Mouse (Mus musculus): ENCODE data around the gene Dnaja1.
A peak's percentile ranks its signal among the peaks of the same experiment; 100 is the strongest.

Dnaja1 gene

GRCm38 (mm10) chr4:40722011-40722666 is at the start of gene Dnaja1:
Gene Dnaja1 (plus strand): TSS chr4:40722150.
- peak; percentile 98 to 99 for DNase-seq

- no peak for DNase-seq
Measured at GRCm38 (mm10) chr4:40673526-40673925, 48.4 kb upstream of the Dnaja1 start.

- DNase-seq = no peak
Measured at GRCm38 (mm10) chr4:40676338-40676737, 45.6 kb upstream of the Dnaja1 start.

- DNase-seq = peak; percentile 15 to 30
Measured at GRCm38 (mm10) chr4:40677132-40677531, 44.8 kb upstream of the Dnaja1 start.

GRCm38 (mm10) chr4:40680250-40680860 is 41.6 kb upstream of the Dnaja1 start:
- DNase-seq = peak; percentile 34 to 38

DNA sequence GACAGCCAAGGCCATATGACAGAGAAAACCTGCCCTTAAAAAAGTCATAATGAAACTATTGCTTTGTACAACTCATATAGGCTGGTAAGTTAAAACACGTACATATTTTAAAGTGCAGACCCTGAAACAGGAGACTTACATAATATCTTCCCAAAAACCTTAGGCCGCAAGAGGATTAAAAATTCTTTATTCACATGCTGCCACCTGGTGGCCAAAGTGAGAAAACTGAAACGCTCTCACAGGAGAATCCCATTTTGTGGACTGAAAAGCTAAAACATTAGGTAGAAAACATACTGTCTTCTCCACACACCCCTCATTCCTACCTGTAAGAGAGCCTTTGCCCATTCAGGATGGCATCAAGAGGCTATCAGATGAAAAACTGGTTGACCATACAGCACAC is 40.0 kb upstream of the Dnaja1 start:
- DNase-seq = peak in 1 of 2 experiments; percentile 57

- no peak for DNase-seq
Measured at GRCm38 (mm10) chr4:40682359-40682758, 39.6 kb upstream of the Dnaja1 start.

DNA sequence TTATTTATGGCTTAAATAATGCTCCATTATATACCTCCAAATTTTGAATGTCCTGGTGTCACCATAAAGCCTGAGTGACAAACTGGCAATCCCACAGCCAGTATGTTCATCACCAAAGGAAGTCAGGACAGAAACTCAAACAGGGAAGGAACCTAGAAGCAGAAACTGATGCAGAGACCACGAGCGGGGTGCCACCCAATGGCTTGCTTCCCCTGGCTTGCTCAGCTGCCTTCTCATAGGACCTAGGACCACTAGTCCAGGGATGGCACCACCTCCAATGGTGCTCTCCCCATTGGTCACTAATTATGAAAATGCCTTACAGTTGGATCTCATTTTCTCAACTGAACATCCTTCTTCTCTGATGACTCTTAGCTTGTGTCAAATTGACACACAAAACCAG is 38.6 kb upstream of the Dnaja1 start:
- no peak for DNase-seq

- DNase-seq = no peak
Measured at GRCm38 (mm10) chr4:40691100-40691499, 30.9 kb upstream of the Dnaja1 start.

DNA sequence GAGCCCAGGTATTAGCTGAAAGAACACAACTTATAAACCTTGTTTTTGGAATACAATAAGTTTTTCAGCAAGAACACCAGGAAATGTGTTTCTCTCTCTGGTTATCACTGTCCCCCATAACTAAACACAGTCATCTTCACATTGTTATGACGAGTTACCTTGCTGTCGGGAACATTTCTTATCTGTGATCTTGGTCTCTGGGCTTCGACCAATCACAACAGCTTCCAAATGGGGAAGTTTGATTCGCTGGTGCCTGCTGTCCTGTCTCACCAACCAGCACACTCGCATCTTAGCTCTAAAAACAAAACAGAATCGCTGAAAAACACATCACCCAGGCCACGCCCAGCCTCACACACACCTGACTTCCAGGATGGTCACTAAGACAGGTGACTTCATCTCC is 24.9 kb upstream of the Dnaja1 start:
- DNase-seq = no peak

GRCm38 (mm10) chr4:40700216-40700615 is 21.7 kb upstream of the Dnaja1 start:
- DNase-seq = peak; percentile 26 to 54

GRCm38 (mm10) chr4:40701796-40702195 is 20.2 kb upstream of the Dnaja1 start:
- no peak for DNase-seq

DNA sequence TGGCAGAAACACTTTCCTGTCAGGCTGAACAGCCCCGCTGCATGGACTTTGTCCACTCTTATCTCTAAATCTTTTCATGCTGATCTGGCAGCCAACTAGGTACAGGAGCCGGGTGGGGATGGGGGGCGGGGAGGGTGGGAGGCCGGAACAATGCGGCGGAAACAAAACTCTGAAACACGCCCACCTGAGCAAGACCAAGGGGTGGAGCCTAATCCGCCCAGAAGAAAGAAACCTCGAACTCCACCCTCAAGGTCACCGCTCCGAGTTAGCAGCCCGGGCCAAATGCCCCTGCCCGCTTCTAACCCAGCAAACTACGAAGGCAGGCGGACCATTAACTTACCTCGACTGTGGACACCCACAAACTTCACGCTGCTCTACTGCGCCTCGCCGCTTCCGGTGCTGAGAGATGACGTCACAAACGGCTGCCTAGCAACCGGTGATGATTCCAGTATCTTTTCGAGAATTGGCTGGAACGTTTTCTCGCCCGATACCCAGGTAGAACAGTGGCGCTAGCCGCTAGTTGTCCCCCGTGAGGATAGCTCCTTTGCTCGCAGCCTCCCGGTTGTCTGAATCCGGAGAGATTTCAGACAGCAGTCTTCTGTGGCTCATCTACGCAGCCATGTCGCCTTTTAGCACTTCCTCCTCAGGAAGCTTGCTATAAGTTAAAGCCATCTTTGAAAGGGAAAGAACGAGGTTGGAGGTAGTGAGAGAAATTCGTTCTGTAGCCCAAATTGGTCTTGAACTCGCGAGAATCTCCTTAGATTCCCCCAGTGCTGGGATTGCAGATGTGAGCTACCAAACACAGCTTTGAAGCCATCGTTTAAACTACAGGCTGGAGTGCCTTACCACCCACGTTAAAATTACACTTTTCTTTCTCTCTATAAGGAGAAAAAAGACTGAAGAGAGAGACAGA is 18.9 kb upstream of the Dnaja1 start, which contains the start of gene Aptx:
Aptx (minus strand) TSS at position 398 of the 913 bp plus-strand sequence.
- peak; percentile 96 to 98 for DNase-seq

GRCm38 (mm10) chr4:40703710-40704275 is 18.2 kb upstream of the Dnaja1 start:
- DNase-seq = peak in 1 of 2 experiments; percentile 13

DNA sequence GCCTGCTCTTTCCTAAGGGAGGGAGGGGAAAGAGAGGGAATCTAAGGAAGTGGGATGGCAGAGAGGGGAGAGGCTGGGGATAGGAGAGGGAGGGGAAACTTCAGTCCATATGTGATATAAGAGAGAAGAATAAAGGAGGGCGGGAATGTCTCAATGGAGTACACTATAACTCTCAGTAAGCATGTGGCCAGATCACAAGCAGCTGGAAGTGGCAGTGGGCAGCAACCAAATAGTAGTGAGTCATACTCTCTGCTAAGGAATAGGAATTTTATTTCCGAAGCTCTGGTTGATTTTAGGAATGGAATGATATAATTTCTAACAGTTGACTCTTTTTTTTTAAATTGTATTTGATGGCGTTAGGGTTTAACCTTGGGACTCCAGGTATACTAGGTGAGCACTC is 4.8 kb upstream of the Dnaja1 start:
- no peak for DNase-seq

- DNase-seq = no peak
Measured at GRCm38 (mm10) chr4:40720910-40721309, 1.0 kb upstream of the Dnaja1 start.

DNA sequence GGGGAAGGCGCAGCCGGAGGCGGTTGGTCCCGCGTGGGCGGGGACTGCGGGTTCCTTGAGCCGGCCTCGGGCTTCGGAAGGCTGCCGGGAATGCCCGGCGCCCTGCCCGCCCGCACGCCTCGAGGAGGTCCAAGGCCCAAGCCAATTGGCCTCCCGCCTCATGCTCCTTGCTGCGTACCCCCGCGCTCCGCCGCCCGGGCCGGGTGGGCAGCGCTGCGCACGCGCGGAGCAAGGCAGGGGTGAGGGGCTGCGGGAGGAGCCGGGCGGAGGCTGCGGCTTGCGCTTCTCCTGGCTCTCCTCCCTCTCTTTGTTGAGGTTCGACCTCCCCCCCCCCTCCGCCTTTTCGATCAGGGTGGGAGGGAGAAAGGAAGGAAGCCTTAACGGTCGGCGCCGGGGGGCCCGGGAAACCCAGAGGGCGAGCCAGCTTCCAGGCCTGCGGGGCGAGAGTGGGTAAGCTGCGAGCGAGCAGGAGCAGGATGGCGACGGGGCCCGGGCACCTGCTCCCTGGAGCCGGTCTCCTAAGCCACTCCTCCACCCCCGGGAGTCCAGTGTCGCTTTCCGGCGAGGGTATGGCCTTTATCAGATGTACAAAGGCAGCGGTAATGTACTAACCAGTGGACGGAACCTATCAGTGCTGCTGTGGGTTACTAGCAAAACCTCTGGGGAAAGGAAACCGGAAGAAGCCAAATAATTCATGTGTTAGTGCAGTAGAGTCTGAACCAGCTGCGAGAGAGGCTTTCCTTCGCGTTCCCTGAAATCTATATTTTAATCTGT is 924 bp downstream of the Dnaja1 start:
- peak; percentile 84 to 88 for DNase-seq

- DNase-seq = no peak
Measured at GRCm38 (mm10) chr4:40725141-40725540, 3.2 kb downstream of the Dnaja1 start.

- DNase-seq = no peak
Measured at GRCm38 (mm10) chr4:40725554-40725953, 3.6 kb downstream of the Dnaja1 start.

GRCm38 (mm10) chr4:40727247-40727646 is 5.3 kb downstream of the Dnaja1 start:
- DNase-seq = no peak

DNA sequence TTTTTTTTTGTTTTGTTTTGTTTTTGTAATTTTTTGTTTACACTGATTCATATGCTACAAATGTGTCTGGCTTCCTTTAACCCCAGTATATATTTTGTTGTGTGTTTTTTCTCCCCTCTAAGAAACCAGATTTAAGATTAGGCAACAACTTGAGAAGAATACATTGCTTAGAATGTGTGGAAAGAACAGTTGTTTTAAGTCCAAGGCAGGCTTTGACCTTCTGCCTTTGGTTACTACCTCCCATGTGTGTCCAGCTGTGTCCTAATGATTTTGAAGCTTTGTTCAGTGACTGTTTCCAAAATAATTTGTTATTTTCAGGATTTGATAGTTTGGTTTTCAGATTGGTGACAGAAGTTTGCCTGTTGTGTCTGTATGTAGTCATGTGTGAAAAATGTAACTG is 9.3 kb downstream of the Dnaja1 start:
- DNase-seq = no peak

GRCm38 (mm10) chr4:40735351-40735750 is 13.4 kb downstream of the Dnaja1 start:
- no peak for DNase-seq
